Mouse (Mus musculus) testis, postnatal 10 days (tissue): Measurements from ENCODE around the gene Rgs7.

Source experiments
- DNase-seq: peaks from one replicate; pipeline ENCODE4 v3.0.0; 2021; ENCODE audit warnings: low spot score

Rgs7 gene

GRCm38 (mm10) chr1:175491861-175492682, at the start of gene Rgs7:
Gene Rgs7, minus strand, starts transcription at chr1:175492500.
- DNase-seq, result peak; percentile 62

- DNase-seq, result no peak
Observed at GRCm38 (mm10) chr1:175540700-175541099, 48.4 kb upstream of the Rgs7 start.

DNA sequence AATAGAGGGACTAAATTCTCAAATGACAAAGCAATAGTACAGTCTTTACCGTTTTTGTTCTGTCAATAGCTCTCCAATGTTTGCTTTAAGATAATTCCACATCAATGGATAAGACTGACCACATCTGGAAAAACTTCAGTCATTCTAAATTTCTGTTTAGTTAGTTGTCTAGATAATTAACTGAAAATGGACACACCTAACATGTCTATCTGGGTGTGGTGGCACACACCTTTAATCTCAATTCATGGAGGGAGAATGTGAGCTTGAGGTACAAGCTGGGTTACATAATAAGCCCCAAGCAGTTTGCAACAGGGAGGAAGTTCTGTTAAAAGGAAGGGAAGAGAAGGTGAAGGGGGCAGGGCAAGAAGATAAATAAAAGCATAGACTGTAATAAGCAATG, 45.0 kb upstream of the Rgs7 start:
- no peak for DNase-seq

DNA sequence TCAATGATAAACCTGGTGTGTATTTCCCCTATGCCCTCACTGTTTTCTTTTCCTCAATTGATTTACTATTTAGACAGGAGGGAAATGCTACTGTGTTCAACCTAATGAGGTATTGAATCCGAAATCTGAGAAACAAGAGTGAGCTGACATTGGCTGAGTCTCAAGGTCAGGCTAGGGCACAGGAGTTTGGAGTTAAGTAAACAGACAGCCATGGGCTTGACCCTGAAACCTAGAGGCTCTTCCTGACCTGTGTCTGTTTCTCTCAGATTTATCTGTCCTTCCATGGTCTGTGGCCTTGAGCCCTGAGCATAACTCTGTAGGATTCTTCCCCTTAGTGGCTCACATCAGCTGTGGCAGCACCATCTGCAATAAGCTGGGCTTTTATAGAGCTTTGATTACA, 37.6 kb upstream of the Rgs7 start:
- DNase-seq, result no peak

DNA sequence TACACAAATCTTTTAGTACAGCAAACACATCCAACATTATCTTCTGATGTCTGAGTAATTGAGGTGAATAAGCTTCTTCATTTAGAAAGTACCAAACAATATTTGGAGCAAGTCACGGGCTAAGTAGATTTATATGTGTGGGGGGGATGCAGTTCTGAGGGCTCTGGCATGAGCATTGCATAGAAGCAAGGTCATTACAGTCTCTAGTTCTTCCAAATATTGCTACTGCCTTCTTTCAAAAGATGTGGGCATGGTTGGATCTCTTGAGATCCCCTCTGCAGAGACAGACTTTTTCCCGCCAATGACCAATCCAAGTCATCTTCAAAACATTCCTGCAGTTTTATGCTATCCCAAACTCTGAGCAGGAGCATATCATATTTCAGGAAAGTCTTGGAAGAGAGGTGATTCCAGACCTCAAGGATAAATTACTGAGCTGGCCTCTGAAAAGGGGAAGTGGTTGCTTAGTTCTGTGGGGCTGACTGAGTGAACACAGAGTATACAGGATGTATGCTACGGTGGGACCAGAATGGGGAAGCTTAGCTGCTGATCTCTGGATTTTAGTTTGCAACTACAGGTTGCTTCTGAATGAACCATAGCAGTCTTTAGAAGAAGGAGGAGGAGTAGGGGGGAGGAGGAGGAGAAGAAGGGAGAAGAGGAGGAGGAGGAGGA, 32.5 kb upstream of the Rgs7 start:
- DNase-seq, result no peak

GRCm38 (mm10) chr1:175523572-175523971, 31.3 kb upstream of the Rgs7 start:
- no peak for DNase-seq

DNA sequence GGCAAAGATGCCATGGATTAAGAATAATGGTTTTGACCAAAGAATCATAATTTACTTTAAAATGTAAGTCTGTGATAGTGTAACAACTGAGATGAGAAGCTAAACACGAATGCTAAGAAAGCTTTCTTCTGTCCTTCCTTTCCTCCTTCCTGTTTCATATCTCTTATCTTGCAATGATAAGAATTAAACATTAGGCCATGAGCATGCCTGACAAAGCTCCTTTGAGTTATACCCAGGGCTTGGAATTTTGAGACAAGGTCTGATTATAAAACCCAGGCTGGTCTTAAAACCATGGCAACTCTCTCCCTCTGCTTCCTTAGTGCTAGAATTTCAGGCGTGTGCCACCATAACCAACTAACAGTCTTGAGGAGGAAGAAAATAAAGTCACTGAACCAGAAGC, 22.2 kb upstream of the Rgs7 start:
- DNase-seq, result no peak

- DNase-seq, result no peak
Observed at GRCm38 (mm10) chr1:175512173-175512572, 19.9 kb upstream of the Rgs7 start.

GRCm38 (mm10) chr1:175509989-175510388, 17.7 kb upstream of the Rgs7 start:
- no peak for DNase-seq

GRCm38 (mm10) chr1:175492683-175493043, 363 bp upstream of the Rgs7 start:
- no peak for DNase-seq

GRCm38 (mm10) chr1:175491511-175491860, 814 bp downstream of the Rgs7 start:
- no peak for DNase-seq

DNA sequence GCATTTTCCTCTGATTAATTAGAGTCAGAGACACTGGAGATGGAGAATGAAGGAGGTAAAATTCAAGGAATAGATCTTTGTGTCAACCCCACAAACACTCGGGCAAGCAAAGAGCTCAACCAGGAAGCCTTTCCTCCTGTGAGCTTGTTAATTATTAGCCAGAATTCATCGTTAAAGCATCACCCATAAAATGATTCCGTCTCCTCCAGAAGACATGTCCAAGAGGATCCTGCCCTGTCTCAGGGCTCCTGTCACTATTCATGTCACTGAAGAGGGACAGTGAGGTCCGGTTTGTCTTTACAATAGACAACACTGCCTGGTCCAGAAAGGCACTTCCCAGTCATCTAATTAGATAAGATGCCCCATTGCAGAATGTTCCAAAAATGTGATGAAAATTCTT, 7.2 kb downstream of the Rgs7 start:
- no peak for DNase-seq

GRCm38 (mm10) chr1:175473060-175473459, 19.2 kb downstream of the Rgs7 start:
- DNase-seq, result no peak

GRCm38 (mm10) chr1:175469087-175469788, 23.1 kb downstream of the Rgs7 start:
- no peak for DNase-seq

- no peak for DNase-seq
Observed at GRCm38 (mm10) chr1:175464566-175464965, 27.7 kb downstream of the Rgs7 start.

DNA sequence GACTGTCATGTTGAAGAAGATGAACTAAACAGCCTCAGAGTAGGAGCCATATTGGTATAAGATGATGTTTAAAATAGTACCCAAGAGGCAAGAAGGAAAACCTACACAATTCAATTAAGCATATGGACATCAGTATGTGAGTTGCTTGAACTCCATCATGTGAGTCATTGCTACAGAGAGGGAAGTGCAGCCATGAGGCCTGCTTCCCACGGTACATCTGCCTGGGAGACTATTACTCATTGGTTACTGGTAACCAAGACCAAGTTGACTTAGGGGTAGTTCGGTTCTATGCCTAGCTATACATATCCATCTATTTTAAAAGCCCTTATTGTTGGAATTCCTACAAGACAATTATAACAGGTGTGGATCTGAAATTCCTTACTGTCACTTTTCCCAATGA, 29.9 kb downstream of the Rgs7 start:
- no peak for DNase-seq

DNA sequence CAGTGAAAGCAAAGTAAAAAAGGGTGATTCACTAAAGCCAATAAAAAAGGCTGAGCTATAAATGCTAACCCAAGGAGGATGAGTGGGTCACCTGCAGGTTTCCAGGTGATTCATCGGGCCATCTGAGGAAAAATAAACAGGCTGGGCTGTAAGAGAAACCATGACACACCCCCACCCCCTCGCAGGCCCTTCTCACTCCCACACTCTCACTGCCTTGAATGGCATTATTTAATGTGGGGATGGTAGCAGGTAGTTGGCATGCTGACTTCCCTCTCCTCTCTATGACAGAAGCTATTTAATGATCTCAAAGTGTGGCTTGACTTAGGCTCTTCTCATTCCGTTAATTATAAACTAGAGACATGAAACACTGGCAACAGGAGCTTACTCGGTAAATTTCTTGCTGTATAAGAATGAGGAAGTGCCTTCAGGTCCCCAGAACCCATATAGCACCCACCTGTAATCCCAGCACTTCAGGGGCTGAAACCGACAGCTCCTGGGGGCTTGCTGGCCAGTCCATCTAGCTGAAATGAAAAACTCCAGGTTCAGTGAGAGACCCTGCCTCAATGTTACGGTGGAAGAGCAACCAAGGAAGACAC, 38.2 kb downstream of the Rgs7 start:
- no peak for DNase-seq

DNA sequence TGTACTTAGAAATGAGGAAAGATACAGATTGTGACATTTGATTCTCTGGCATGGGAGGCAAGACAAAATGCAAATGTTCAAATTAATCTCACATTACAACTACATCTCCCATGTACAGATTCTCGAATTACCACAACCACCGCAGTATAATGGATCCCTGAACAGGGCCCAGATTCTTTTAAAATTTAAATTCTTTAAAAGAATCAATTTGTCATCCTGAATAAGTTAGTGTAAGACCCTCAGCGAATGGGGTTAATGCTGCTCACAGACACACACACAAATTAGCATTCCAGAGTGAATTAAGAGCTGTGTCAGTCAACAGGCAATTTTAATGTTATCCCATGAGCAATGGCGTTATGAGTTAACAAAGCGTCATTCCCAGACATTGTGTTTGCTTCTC, 44.3 kb downstream of the Rgs7 start:
- no peak for DNase-seq

GRCm38 (mm10) chr1:175442939-175443338, 49.4 kb downstream of the Rgs7 start:
- no peak for DNase-seq

DNA sequence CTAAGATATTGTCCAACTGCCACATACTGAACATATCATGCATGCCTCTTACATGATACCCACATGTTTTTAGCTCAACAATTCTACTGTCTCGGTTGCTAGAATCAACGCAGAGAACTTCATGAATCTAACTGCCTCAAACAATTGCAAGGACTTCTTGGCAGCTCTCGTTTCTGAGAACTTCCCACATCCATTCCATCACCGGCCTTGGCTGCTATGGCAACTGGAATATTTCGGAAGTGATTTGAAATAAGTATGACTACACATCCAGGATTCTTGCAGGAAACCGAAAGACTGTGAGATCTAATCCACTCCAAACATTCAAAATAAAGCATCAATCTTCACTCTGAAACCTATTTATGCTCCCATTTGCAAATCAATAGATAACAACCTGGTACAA, 50.3 kb downstream of the Rgs7 start:
- DNase-seq, result no peak

- no peak for DNase-seq
Observed at GRCm38 (mm10) chr1:175433622-175434204, 58.6 kb downstream of the Rgs7 start.

DNA sequence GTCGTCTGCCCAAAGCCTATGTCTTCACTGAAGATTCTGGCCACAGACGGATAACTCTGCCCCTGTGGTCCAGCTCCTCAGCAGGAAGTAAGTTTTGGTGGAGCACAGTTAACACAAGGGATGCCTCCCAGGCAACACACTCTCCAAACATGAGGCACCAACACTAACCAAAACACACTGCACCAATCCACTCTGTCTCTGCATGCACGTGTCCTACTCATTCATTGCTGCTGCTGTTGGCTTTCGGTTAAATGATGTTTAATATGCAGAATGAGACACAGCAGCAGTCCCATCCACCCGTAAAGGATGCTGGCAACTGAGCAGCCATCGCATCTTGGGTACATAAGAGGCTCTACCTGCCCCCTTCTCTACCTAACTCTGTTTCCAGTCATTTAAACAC, 59.2 kb downstream of the Rgs7 start:
- DNase-seq, result no peak
